Mouse (Mus musculus): ENCODE measurements at regions not wholly inside any gene's neighbourhood (a gene's known extent, or its start where the extent isn't known, plus 50 kb on each side); places are given as distances from the start of the nearest gene placed in this dataset.

DNA sequence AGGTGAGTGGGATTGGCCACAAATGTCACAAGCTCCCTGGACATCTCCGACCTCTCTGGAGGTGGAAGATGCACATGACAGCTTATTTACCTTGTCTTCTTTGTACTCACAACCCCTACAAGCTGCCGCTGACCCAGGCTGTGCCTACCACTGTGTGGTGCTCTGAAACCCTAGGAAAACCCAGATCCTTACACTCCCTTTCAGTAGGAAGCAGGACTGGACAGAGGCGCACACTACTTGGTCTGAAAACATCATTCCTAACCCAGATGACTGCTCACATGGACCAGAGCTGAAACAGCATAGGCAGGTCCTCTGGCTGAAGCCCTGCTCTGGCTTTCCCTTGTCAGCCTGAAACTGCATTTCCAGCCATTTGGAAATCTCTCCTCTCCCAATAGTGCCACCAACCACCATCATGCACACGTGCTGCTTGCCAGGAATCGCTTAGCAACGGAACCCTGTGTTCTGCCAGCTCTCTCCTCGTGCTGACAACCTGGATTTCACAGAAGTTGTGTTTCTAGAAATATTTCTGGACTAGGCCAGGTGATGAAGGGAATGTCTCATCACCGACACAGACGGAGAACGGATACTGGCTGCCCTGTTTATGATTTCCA, 196.1 kb downstream of the Irs2 start:
- DNase-seq, result no peak

DNA sequence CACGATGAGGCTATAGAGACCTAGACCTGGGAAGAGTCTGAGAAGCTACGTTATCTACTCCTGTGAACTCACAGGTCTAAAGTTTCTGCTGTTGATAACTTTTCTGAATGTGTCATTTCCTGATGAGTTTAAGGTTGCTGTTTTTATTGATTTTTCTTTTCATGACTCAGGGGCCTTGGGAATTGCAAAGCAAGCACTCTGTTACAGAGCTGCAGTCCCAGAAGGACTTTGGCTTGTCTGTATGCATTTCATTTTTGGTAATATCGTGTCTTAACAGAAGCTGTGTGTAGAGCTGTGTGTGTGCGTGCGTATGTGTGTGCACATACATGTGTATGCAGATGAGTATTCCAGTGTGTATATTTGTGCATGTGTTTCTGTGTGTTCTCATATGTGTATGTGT, 201.2 kb downstream of the Irs2 start:
- DNase-seq, result no peak

DNA sequence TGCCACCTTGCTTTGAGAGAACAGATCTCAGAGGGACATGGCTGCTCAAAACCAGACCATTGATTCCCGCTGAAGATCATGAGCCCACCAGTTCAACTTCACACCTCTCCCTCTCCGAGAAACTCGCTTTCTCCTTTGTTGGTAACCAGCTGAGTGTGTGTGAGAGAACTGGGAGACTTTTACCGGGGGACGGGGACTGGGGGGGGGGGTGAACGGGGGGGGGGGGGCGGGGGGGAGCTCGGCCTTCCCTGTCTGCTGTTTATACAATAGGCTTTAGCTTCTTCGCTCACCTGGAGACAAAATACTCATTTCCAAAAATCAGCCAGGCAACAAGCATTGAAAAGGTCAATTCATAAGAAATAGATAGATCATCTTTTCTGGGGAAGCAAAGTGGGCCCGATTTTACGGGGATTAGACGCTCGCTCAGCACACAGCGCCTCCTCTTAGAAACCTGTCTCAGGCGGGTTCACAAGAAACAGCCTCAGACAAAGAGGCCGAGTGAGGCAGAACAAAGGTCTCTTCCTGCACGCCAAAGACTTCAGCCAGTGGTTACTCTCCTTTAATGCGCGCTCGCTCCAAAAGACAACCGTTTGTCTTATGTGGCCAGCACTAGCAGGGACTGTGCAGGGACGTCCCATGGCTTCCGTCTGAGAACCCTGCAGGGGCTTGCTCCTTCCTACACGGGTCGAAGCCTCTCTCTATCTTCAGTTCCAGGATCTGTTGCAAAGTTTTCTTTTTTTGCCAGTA, 202.7 kb downstream of the Irs2 start:
- no peak for DNase-seq

DNA sequence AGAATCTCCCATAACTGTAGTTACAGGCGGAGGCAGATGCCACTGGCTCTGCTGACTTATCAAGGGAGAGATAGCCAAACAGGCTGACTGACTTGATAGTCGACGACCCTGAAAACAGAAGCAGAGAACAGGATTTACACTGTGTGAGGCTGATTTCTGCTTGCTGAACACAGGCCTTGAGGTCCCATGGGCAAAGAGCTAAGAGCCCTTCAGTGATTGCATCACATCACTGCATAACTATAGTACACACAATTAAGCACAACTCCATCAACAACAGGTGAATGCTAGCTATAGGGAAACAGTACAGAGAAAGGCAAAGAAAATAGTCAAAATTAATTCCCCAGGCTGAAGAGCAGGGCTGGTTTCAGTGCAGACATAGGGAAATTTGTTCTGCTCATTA, 203.3 kb downstream of the Irs2 start:
- no peak for DNase-seq

DNA sequence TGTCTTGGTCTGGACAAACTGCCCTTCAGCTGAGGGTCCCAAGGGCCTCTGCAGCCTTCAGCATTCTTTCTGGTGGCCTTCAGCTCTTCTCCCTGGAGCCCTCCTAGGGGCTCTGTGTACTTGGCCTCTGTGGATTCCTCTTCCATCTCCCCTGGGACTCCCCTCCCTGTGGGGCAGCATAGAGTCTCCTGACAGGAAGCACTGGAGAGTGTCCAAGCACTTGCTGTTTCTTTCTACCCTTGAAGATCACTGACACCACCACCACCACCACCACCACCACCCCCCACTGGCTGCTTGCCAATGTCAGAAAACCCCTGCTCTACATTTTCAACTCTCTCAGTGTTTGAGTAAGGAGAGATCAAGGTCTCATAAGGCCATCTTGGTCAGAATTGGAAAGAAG, 206.3 kb downstream of the Irs2 start:
- DNase-seq, result peak; percentile 69

DNA sequence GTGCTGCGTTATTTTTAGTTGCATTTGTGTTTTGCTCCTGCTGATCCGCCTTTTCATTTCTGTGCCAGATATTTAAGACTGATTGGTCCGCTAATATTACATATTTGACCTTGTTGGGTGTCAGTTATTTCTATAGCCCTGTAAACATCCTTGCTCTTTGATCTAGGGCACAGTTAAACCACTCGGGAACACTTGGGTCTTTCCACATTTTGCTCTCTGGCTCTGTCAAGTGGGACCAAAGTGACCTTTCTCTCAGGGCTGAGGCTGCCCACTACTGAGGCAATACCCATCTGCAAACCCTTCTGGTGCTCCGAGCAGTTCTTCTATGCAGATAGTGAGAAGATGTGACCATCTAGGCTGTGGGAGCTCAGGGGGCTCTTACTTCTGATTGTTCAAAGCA, 206.7 kb downstream of the Irs2 start:
- no peak for DNase-seq

DNA sequence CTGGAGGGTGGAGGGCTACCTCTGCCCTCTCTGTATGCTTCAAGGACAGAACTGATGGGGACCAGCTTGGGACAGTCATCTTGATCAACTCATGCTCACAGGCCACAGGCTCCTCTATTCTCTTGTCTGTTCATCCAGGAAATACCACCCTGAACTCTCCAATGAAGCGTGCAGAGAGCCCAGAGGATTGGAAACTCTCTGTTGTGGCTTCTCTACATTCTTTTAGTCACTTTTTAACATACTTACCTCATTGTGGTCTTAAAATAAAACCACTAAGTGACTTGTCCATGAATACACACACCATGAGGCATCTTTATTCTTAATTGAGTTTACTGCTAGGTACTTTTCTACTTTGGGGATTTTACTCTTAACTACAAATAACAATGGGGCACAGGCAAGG, 209.8 kb downstream of the Irs2 start:
- no peak for DNase-seq

DNA sequence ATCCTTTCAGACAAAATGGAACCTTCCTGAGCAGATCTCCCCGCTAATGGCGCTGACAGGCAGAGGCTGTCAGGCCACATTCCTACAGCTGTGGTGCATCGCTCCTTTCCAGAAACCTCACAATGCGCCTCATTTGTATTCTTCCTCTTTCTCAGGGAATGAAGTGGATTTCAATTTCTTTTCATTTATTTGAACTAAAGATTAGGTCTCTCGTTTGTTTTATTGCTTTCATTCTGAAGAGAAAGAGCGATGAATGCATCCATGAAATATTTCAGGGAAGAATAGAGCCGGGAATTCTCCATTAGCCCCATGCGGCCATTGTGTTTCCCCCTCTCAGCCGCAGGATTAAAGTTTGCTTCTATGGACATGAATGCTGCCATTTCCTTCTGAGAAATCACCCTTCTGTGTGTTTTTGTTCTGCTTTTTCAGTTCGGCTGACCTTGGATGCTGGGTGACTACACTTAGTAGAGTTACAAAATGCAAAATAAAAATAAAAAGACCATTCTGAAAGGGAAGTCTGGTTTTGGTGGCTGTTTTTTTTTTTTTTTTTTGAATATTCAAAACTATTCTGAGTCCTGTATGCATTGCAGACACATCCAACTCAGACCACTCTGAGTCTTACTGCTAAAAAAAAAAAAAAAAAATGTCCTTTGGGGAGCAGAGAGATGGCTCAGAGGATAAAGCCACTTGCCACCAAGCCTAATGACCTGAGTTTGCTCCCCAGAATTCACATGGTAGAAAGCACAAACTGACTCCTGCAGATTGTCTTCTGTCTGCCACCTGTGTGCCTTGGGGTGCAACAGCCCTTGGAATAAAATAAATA, 213.7 kb downstream of the Irs2 start:
- DNase-seq, result no peak

DNA sequence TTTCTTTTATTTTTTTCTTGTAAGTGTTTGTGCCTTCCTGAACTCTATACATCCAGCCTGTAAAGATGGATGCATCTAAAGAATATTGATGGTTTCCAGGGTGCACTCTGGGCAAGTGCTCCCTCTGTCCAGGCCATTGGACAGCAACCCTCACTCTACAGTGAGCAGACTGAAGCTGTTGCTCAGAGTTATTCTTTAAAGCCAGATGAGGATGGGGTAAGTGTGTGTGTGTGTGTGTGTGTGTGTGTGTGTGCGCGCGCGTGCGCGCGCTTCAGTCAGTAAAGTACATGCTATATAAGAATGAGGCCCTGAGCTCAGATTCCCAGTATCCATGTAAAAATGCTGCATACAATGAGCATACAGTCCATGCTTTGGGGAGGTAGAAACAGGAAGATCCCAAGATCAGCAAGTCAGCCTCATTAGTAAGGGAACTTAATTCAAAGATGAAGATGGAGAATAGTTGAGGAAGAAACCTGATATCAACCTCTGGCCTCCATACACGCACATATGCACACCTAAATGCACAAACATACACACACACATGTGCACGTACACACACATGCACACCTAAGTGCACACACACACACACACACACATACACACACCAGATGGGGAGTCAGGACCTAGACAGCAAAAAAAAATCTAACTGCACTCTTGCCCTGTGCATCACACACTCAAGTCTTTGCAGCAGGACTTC, 214.4 kb downstream of the Irs2 start:
- DNase-seq, result no peak

DNA sequence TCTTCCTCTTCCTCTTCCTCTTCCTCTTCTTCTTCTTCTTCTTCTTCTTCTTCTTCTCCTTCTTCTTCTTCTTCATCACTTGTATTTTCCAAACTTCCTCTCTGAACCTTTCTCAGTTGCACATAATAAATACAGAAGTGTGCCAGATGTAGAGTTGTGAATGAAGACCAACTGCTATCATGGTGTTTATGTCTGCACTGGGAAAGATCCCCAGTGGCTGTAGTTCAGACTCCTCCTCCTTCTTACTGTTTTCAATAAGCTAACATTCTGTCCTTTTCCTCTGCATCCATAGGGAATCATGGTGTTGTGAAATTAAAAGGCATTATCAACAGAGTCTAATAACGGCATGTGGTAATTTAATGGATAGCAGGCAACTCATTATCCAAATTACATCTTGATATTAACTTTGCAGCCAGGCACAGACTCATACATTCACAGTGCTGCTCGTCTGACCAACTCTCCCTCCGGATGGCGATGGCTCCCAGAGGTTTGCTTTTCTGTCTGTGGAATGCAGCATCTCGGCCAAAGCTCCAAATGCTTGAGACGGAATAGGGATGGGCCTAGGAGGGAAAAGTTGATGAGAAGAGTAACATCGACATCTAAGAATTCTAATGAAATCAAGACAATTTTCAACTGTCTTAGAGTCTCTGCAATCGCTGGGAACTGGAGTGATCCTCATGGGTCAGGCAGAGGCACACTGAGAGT, 219.6 kb downstream of the Irs2 start:
- peak; percentile 50 for DNase-seq

DNA sequence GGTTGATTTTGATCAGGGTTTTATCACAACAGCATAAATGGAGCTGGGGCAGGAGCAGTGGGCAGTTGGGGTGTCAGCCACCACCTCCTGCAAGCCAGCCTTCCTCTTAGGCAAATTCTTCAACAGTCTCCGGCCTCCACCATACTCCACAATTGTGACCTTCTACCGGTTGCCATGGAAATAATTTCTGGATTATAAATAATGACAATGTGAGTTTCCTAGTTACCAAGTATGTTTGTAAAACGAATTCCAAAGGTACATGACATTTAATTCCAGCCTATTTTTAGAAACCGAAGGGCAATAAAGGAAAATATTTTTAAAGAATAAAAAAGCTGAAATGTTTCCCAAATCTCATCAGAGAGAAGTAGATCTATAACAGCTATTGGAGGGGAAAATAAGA, 222.5 kb downstream of the Irs2 start:
- no peak for DNase-seq

DNA sequence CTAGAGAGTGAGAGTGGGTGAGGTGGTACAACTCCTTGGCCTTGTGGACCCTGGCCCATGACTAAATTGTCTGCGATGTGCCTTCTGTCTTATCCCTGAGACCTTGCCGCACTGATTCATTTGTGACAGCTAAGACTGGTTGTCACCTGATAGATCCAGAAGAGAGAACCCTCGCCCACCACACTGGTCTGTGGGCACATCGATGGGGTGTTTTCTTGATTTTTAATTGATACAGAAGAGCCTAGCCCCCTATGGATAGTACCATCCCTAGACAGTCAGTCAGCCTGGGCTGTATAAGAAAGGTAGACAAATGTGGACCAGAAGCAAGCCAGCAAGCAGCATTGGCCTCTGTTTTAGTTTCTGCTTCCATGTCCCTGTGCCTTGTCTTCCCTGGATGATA, 222.9 kb downstream of the Irs2 start:
- no peak for DNase-seq

DNA sequence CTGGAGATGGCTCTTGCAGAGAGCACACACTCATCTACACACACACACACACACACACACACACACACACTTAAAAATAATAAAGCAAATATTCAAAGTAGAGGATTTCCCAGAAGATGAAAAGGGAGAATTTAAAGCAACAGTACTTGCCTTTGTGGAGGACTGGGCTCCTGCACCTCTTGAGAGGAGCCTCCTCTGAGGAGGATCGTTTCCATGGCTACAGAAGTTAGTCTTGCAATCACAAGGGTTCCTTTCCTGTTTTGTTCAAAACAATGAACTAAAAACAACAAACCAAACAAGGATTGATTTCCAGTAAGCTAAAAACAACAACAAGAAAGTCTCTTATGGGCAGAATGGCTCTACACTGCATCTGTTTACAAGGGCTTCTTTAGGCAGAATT, 223.8 kb downstream of the Irs2 start:
- no peak for DNase-seq

DNA sequence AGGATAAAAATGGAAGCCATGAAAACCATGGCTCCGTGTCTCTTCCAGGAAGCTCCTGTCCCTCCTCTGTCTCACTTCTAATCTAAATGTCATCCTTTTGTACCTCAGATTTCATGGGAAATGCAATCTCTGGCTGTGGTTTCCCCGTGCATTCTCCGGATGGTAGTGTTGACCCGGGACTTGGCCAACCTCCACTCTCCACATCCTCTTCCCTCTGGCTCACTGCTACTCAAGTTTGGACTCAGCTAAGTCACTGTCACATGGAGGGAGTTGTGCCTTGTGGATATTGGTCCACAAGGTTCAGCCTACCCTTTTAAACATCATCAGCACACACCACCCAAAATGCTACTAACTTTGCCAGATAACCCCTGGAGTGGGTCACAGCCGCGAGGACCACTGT, 226.4 kb downstream of the Irs2 start:
- no peak for DNase-seq

DNA sequence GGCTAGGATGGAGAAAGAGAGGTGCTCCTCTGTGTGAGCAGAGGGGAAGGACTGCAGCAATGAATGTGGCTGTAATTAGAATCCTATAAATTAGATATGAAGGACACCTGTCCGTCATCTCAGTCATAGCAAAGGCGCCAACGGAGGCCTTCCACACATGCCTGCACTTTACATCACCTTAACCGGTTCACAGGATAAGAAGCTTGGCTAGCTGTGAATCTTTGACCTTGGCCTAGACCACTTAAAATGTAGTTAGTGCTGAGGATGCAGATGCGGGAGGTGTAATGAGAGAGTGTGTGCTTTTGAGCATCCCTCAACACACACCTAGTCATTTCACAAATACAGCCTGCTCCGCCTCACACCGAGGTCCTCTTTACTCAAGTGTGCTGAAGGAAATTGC, 228.6 kb downstream of the Irs2 start:
- DNase-seq, result no peak

DNA sequence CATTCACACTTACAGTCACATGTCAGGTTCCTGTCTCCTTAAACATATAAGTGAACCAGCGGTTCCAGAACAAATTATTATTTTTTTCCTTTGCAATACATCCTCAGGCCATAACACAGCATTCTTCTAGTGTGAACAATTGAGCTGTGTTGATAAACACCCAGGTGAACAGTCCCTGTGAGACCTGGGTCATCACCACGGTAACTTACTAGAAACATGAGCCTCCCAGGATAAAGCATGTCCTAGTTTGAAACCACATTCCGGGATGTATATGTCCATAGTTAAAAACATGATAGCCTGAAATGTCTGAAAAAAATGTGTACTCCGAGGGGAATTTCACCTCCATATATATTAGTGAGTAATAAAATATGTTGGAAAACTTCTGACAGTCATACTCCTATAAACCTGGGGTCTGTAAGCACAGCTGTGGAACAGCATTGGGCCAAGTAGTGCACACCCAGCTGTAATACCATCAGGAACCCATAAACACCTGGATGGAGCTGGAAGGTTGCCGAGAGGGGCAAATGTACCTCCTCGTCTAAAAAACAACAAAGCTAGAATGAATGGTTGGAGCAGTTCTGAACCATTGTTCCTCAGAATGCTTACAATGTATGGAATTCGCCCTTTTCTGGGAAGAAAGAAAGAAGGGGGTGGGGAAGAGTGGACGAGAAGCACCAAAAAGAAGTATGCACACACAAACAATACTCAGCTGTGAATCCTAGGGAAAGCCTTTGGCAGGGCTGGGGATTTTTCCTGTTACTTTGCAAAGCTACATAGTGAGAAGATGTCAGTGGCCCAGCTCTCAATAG, 232.9 kb downstream of the Irs2 start:
- DNase-seq, result no peak

DNA sequence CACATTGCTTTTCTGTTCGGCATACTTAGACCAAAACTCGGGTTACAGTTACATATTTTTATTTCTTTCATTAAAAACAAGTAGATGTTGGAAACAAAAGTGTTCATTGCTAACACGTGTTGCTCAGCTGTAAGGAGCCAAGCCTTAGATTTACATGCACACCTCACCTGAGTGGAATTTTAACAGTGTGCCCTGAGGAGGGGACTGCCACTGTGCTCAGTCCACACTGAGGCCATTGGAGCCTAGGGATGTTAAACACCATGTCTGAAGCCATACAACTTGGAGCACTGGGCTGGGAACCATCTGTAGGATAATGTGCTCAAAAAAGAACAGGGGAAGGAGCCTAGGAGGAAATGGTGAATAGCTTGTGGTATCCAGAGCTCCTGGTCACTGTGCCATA, 233.5 kb downstream of the Irs2 start:
- DNase-seq, result no peak

DNA sequence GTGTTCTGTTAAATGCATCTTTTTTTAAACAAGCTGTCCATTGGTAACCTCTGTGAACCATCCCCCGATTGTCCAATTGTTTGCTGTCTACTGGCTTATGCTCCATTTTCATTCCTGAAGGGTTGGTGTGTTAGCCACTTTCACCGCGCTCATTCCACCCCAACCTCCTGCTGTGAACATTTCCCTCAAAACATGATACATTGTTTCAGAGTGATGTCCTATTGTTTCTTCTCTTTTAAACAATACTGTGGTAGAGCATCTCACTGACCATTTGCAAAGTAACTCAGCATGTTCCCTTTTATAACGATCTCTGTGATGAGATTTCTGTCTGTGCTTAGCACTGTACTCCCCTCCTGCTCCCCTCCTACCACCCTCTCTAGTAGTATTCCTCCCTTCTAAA, 240.1 kb downstream of the Irs2 start:
- no peak for DNase-seq

DNA sequence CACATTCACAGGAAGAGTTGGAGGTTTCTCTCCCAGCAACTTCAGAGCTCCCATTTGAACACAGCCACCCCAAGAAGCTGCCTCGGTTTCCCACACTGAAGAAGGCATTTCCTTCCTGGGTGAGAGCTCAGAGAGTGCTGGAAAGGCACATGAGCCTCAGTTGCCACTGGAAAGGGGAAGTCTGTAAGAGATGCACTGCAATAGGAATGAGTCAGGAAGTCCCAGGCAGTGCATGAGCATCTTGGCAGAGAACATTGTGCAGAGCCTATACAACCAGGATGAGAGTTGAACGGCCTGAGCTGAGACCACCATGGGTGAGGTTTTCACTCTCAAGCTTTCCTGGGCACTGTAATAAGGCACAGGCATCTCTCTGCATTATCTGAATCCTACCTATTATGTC, 244.4 kb downstream of the Irs2 start:
- DNase-seq, result no peak

DNA sequence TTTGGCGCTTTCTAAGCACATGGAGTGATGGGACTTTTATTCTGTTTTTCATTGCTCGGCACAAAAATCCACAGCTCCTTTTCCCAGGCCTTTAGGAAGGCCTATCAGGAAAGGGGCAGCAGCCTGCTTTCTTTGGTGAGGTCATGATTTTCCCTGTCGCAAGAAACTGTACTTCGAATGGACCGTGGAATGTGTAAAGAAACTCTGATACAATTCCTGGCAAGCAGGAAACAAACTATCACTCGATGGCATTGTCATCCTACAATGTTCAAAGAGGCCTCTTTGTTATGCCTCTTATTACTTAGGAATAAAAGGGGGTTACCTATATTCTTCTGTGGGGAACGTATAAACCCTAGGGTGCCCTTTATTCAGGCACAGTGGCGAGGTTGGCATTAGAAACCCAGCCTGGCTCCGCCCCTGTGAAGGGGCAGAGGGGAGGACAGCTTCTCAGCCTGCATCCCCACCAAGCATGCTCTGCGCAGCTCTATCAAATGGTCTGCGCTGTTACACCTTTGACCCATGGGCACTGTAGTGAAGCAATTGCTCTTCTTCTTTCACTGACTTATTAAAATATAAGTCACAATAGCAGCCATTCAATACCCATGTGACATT, 246.5 kb downstream of the Irs2 start:
- DNase-seq, result peak; percentile 49

DNA sequence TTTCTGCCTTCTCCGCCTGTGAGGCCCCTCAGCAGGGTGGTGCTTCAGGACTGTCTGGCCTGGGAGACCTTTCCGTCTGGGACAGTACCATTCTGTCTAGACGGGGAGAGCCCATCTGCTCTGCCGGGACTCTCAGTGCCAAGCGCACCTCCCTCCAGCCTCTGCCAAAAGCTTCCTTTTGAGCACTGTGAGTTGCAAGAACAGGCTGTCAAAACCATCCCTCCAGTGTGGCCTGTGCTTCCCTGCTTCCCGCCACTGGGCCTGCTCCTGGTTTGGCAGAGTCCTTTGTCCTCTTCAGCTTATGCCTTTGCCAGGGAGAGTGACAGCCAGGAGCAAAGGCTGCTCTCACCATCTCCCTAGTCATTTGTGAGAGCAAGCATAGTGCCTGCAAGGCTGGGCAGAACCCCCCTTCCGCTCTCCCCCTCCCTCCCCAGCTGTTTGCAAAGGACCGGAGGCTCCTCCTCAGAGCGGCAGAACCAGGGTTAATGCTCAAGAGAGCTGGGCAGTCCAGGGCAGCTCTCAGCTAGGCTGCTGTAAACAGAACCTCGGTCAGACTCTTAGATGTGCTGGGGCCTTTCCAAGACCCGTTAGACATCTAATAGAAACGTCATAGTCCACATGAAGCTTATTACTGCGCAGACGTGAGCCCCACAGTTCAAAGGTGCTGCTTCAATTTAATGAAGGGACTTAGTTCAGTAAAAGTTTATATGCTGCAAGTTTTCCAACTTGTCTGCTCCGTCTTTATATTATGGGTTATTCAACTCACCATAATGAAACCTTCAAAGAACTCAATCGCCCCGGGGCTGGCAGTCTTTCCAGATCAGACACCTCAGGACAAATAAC, 247.2 kb downstream of the Irs2 start:
- peak; percentile 77 for DNase-seq

All from lung, postnatal 10 days (tissue).